Mouse (Mus musculus) ES-Bruce4 (cell line): ENCODE data around the gene Bckdk.

Experiments used
- CTCF ChIP-seq: IDR thresholded peaks from one replicate; pipeline ENCODE4 v1.8.1; 2011; ENCODE audit warnings: low read depth, low read length
- EP300 ChIP-seq: IDR thresholded peaks from 2 replicates; pipeline ENCODE4 v1.6.1; 2011; ENCODE audit warnings: low read depth, low read length; ENCODE audit not compliant: insufficient read depth
- POLR2A ChIP-seq: IDR thresholded peaks from one replicate; pipeline ENCODE4 v1.8.1; 2011; ENCODE audit warnings: low read length; ENCODE audit not compliant: insufficient read depth

DNA sequence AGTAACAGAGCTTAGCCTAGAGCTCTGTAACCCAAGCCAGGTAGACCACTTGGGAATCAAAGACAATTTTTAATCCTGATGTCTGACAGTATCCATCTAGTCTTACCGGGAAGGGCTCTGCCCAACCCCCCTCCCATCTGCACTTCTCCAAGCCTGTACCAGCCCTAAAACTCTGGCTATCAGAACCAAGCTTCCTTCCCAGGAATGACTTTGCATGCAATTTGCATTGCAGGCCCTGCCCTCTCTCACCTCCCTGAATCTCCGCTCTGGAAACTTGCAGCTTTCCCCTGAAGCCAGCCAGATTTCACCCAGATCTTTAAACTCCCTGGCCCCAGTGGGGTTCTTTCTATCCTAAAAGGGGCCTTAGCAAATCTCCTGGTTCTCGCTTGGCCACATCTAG lies 16.1 kb upstream of the Bckdk start:
- no peak for TF ChIP-seq CTCF
- TF ChIP-seq POLR2A: no peak
- no peak for TF ChIP-seq EP300
